Mouse (Mus musculus) embryonic fibroblast, embryonic 13.5 days (primary cell): ENCODE results near the gene Map2k4.

Experiments used
- CTCF ChIP-seq: IDR thresholded peaks from 2 replicates; pipeline ENCODE4 v1.5.1; 2011; ENCODE audit warnings: mild to moderate bottlenecking, control low read depth, low read length, moderate library complexity, borderline replicate concordance; ENCODE audit not compliant: insufficient read depth
- POLR2A ChIP-seq: IDR thresholded peaks from 2 replicates; pipeline ENCODE4 v1.6.1; 2011; ENCODE audit warnings: low read depth, mild to moderate bottlenecking, control low read depth, low read length, moderate library complexity

- TF ChIP-seq POLR2A (no peak), CTCF (no peak)
Measured at GRCm38 (mm10) chr11:65745707-65746333, 42.3 kb downstream of the Map2k4 start.
